Mouse (Mus musculus) ES-E14 (cell line): ENCODE data around the gene Slc22a12. TPM values are rescaled to one million over a fixed set of nuclear protein-coding genes. Genes with fewer than 3 reads are reported as not detected.

Source experiments
- DNase-seq: peaks from one replicate; pipeline ENCODE4 v3.0.0-alpha.2; 2013; ENCODE audit warnings: low read depth, low spot score
- H3K27ac ChIP-seq: 2 replicates; pipeline ENCODE4 v1.5.1; 2012; ENCODE audit warnings: low read depth, mild to moderate bottlenecking, low read length, moderate library complexity, mixed read lengths; ENCODE audit not compliant: poor library complexity, insufficient read depth, severe bottlenecking
- H3K36me3 ChIP-seq: 2 replicates; pipeline ENCODE4 v1.6.1; 2012; ENCODE audit warnings: mild to moderate bottlenecking, low read length, moderate library complexity, mixed read lengths; ENCODE audit not compliant: control insufficient read depth, poor library complexity, insufficient read depth, severe bottlenecking
- H3K4me1 ChIP-seq, 2 experiments: fragments of 150-350 bp in 1 of 2; sonication (generic) in 1 of 2; 2 replicates each; pipeline ENCODE4 v1.6.1; 2012; ENCODE audit warnings: low read length in 2 of 2, mild to moderate bottlenecking in 1 of 2, mixed read lengths in 1 of 2; ENCODE audit not compliant: control insufficient read depth in 2 of 2, insufficient read depth in 2 of 2, poor library complexity in 1 of 2
- H3K4me3 ChIP-seq, 2 experiments: fragments of 150-350 bp in 1 of 2; sonication (generic) in 1 of 2; 2 replicates each; pipeline ENCODE4 v1.5.1; 2012; ENCODE audit warnings: low read length in 2 of 2, low read depth in 1 of 2, mild to moderate bottlenecking in 1 of 2, mixed read lengths in 1 of 2; ENCODE audit not compliant: insufficient read depth in 1 of 2, poor library complexity in 1 of 2, severe bottlenecking in 1 of 2
- H3K9ac ChIP-seq: 2 replicates; pipeline ENCODE4 v1.6.1; 2012; ENCODE audit warnings: low read depth, mild to moderate bottlenecking, low read length, mixed read lengths; ENCODE audit not compliant: poor library complexity, insufficient read depth, severe bottlenecking
- H3K9me3 ChIP-seq: fragments of 150-350 bp; sonication (generic); 2 replicates; pipeline ENCODE4 v1.6.1; 2012; ENCODE audit warnings: low read depth, mild to moderate bottlenecking, low read length; ENCODE audit not compliant: control insufficient read depth, insufficient read depth
- CHD2 ChIP-seq: IDR thresholded peaks from 2 replicates; pipeline ENCODE4 v1.6.1; 2014; ENCODE audit warnings: mild to moderate bottlenecking, low read depth, low read length, inconsistent platforms
- HCFC1 ChIP-seq: IDR thresholded peaks from 2 replicates; pipeline ENCODE4 v1.6.1; 2012; ENCODE audit warnings: low read length, inconsistent platforms, borderline replicate concordance; ENCODE audit not compliant: insufficient read depth
- MAFK ChIP-seq: IDR thresholded peaks from 2 replicates; pipeline ENCODE4 v1.6.1; 2014; ENCODE audit warnings: mild to moderate bottlenecking, low read depth, low read length, inconsistent platforms; ENCODE audit not compliant: insufficient read depth
- ZC3H11A ChIP-seq: IDR thresholded peaks from 2 replicates; pipeline ENCODE4 v1.6.1; 2012; ENCODE audit warnings: low read depth, mild to moderate bottlenecking, inconsistent platforms, low read length, borderline replicate concordance
- ZNF384 ChIP-seq: IDR thresholded peaks from 2 replicates; pipeline ENCODE4 v1.6.1; 2012; ENCODE audit warnings: low read depth, low read length, inconsistent platforms
- in situ Hi-C, 2 experiments: fragments of 600-800 bp; cut with MboI; formaldehyde crosslinking; loops; one replicate each; pipeline ENCODE4 v1.15.1; 2025; ENCODE audit warnings: low sequenced_read_pairs in 2 of 2, inconsistent platforms in 1 of 2; ENCODE audit not compliant: unreplicated experiment in 2 of 2
- total RNA-seq: library from RNA; depleted of rRNA; stranded (reverse); fragments of 300-350 nt; gene quantifications from 2 replicates; pipeline ENCODE4 v1.2.3, GENCODE M21; 2012

The Slc22a12 gene
- total RNA-seq, 1 experiment, result not detected

DNA sequence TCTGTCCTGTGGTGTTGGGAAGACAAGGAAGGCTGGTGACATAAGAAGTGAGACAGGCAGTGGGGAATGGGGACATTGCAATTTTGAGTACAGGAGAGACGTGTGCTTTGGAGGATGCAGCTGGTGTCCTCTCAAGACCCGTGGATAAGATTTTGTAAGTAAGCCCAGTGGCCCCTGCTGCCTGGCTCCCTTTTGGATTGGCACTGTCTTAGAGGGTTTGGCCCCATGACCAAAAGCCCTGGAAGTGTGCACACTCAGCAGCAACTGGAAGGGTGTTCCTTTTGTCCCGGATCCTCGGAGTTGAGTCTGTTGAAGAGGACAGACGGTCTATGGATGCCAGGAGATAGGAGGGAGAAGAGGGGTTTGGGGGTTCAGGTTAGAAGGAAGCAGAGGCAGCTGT lies 2.6 kb upstream of the Slc22a12 start:
- no peak overlapping the region for H3K9ac ChIP-seq
- peaks cover 0 to 5% of the 10 kb centered on the region in 2 experiments; a peak in 1 of 4 replicates for H3K4me1 ChIP-seq
- H3K27ac ChIP-seq, result no peak overlapping the region
- in situ Hi-C loops, result no loop called here
- no peaks in the 10 kb centered on the region for H3K9me3 ChIP-seq
- DNase-seq, result no peak
- TF ChIP-seq CHD2 (no peak), ZNF384 (no peak), ZC3H11A (no peak), HCFC1 (no peak), MAFK (no peak)
- H3K4me3 ChIP-seq, result no peak overlapping the region
- H3K36me3 ChIP-seq, result no peaks in the 10 kb centered on the region

DNA sequence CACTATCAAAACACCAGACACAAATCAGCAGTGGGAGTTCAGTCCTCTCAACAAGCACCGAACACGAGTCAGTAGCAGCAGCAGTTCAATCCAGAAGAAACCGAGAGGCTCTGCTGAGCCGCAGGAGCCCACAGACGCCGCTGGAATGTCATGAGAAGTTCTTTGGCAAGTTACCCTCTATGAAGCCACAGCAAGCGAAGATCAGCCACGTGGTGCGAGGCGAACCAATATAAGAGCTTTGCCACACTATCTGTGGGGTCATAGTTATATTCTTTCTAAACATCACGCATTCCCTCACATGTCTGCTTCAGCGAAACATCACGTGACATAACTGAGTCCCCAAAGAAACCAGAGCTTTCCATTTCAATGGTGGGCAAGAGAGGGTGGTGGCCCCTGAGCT lies 1.9 kb upstream of the Slc22a12 start:
- Histone ChIP-seq H3K9me3 (no peaks in the 10 kb centered on the region), H3K4me3 (no peak overlapping the region), H3K27ac (no peak overlapping the region), H3K9ac (no peak overlapping the region), H3K36me3 (no peaks in the 10 kb centered on the region), H3K4me1 (peaks cover 0 to 8% of the 10 kb centered on the region in 2 experiments; a peak in 1 of 4 replicates)
- in situ Hi-C loops, result no loop called here
- DNase-seq, result no peak
- no peak for TF ChIP-seq HCFC1
- no peak for TF ChIP-seq MAFK
- no peak for TF ChIP-seq CHD2
- no peak for TF ChIP-seq ZC3H11A
- TF ChIP-seq ZNF384, result no peak

DNA sequence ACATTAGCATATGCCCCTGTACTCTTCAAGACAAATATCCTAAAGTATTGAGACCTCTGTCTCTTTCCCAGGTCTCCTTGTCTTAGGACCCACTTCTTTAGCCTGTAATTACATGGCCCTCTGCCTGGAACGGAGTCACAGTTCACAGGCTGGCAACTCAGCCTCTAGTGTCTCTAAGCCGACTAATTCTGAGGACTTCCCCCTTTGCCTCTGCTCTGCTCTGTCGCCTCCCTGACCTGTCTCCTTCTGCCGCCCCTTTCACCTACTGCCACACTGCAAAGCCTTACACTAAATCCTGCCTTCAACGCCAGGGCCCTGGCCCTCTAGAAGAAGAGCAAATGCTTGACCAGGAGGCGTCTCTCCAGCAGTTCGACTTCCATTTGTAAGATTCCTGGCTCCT lies 686 bp upstream of the Slc22a12 start:
- no peak for TF ChIP-seq ZNF384
- TF ChIP-seq ZC3H11A, result no peak
- TF ChIP-seq MAFK, result no peak
- TF ChIP-seq HCFC1, result no peak
- TF ChIP-seq CHD2, result no peak
- no peak for DNase-seq
- no peaks in the 10 kb centered on the region for H3K9me3 ChIP-seq
- H3K9ac ChIP-seq, result no peak overlapping the region
- no peaks in the 10 kb centered on the region for H3K36me3 ChIP-seq
- H3K27ac ChIP-seq, result no peak overlapping the region
- peaks cover 0 to 8% of the 10 kb centered on the region in 2 experiments; a peak in 1 of 4 replicates for H3K4me1 ChIP-seq
- no peak overlapping the region for H3K4me3 ChIP-seq
- in situ Hi-C loops, result no loop called here

DNA sequence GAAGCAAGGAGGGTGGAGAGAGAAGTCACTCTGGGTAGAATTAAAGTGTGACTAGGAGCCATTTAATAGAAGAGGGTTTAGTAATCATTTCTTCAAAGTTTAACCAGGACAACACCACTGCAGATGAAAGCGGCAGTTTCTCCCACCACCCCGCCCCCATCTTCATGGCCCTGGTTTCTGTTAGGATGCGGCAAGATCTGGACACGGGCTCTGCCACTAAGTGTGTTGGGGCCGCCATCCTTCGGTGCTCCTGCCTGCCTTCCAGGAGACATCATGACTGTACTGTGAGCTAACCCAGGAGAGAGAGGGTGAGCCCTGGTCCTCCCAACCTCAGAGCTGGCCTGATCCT lies 177 bp upstream of the Slc22a12 start:
- Histone ChIP-seq H3K9ac (no peak overlapping the region), H3K4me1 (peaks cover 0 to 8% of the 10 kb centered on the region in 2 experiments; a peak in 1 of 4 replicates), H3K36me3 (no peaks in the 10 kb centered on the region), H3K4me3 (no peak overlapping the region), H3K27ac (no peak overlapping the region), H3K9me3 (no peaks in the 10 kb centered on the region)
- in situ Hi-C loops, result no loop called here
- no peak for TF ChIP-seq CHD2
- TF ChIP-seq MAFK, result no peak
- TF ChIP-seq ZNF384, result no peak
- TF ChIP-seq ZC3H11A, result no peak
- no peak for TF ChIP-seq HCFC1
- no peak for DNase-seq

DNA sequence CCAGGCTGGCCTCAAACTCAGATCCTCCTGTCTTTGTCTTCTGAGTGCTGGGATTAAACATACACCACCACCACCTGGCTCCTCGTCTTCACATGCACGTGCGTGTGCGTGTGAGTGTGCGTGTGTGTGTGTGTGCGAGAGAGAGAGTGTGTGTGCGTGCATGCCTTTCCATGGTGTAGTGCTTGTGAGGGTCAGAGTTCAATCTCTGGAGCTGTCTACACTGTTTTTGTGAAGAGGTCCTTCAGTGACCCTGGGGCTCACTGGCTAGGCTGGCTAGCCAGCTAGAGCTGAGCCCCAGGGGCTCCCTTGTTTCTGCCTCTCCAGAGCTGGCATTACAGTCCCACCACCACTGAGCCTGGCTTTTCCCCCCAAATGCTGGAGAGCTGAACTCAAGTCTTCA lies 1.3 kb downstream of the Slc22a12 start:
- H3K4me3 ChIP-seq, result no peak overlapping the region
- in situ Hi-C loops, result no loop called here
- H3K9ac ChIP-seq, result no peak overlapping the region
- H3K36me3 ChIP-seq, result no peaks in the 10 kb centered on the region
- DNase-seq, result no peak
- TF ChIP-seq ZNF384 (no peak), HCFC1 (no peak), CHD2 (no peak), ZC3H11A (no peak), MAFK (no peak)
- no peaks in the 10 kb centered on the region for H3K9me3 ChIP-seq
- no peak overlapping the region for H3K27ac ChIP-seq
- peaks cover 0 to 8% of the 10 kb centered on the region in 2 experiments; a peak in 1 of 4 replicates for H3K4me1 ChIP-seq
